Mouse (Mus musculus) lung, postnatal 36 days (tissue): ENCODE results near the gene Satb2.

Source experiments
- DNase-seq: peaks from one replicate; pipeline ENCODE4 v3.0.0; 2022; ENCODE audit warnings: mixed read lengths

The Satb2 gene

DNA sequence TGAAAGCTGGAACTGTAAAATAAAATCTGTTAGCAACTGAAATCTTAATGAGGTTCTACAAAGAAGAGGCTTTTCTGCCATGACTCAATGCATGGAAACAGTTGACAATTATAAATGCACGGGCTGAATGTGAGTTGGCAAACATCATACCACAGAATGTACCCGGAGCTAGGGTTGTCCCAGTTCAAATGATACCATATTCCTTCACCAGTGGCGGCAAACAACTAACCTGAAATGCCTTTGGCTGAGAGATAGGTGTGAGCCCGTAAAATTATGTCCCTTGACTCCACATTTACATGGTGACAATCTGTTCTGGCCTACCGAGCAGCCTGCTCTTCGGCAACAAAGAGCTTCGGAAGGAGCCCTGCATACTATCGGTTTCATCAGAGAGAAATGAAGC lies 58.0 kb downstream of the Satb2 start:
- DNase-seq: no peak

DNA sequence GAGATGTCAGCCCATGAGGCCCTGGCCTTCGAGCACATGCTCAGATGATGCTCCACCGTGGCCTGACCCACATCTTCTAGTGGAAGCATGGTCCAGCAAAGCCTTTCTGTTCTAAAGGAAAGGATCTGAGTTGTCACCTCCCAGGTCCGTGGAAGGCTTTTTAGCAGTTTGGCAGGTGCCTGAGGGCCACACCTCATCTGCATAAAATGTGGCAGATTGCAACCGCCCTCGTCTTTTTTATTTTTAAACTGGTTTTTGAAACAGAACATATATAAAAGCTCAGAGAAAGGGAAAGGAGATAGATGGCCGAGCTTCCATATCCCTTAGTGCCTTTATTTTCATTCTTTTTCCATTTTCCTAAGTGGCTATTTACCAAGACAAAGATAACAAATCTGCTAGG lies 64.2 kb downstream of the Satb2 start:
- DNase-seq: no peak

DNA sequence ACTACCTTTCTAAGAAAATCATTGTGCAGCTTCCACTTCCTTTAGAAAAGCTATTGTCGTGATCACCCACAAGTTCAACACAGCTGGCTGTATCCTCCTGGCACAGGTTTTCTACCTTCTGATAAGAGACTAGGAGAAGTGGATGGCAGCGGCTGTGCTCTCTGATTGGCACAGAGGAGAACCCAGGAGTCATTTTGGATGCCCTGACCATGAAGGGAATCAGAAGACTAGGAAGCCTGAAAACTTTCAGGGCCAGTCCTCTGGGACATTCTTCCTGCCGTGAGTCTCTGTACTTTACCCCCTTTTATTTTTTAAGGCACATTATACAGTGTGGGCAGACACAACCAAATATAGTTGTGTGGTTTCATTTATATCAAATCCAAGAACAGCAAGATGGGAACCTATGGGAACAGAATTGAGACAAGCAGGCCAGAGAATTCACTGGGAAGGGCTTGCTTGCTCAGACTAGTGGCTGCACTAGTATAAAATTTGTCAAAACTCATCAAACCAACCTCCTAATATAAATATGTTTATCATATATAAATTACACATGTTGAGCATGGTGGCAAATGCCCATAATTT lies 77.7 kb downstream of the Satb2 start:
- no peak for DNase-seq

DNA sequence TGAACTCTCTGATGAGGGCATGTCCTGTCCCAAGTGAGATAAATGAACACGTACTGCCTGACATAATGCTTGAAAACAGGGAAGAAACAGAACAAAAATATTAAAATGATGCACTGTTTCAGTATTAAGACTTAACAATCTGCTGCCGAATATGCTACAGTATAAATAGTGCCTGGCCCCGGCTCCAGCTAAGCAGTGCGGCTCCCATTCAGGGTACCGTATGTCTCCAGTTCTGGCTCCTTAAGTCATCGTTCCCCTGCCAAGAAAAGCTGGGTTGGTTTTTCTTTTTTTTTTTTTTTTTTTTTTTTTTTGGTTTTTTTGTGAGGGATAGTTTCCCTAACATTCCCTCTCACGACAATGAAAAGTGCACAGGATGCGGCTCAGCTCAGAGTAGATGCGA lies 78.3 kb downstream of the Satb2 start:
- DNase-seq: no peak

DNA sequence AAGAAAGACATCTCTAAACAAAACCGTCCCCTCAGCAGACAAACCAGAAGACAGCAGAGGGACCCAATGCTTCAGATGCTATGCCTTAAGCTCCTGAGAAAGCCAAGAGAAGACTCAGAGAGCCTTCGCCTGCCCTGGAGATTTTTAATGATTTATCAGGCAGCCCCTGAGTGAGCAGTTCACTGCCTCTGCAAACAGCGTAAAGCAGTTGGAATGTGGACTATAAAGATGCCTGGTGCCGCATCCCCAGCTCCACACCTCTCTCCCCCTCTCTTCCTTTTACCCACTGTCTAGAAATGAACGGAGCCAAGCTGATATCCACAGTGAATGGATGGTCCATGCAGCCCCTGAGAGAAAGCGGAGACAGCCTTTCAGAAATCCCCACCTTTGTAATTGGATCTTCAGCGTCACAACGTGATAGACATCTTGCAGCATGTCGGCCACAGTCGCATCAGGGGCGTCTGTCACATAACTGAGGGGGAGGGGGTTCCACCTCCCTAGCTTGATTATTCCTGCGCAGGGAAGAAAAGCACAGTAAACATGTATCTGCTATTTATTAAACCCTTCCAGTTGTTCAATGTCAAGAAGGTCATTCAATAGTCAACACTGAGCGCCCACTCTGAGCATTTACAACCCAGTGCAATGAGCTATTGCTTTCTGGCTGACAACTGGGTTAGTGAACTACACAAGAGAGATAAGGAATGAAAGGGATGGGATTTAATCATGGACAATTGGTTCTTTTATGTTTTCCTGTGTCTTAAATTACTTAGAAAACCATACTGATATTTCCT lies 79.6 kb downstream of the Satb2 start:
- no peak for DNase-seq

DNA sequence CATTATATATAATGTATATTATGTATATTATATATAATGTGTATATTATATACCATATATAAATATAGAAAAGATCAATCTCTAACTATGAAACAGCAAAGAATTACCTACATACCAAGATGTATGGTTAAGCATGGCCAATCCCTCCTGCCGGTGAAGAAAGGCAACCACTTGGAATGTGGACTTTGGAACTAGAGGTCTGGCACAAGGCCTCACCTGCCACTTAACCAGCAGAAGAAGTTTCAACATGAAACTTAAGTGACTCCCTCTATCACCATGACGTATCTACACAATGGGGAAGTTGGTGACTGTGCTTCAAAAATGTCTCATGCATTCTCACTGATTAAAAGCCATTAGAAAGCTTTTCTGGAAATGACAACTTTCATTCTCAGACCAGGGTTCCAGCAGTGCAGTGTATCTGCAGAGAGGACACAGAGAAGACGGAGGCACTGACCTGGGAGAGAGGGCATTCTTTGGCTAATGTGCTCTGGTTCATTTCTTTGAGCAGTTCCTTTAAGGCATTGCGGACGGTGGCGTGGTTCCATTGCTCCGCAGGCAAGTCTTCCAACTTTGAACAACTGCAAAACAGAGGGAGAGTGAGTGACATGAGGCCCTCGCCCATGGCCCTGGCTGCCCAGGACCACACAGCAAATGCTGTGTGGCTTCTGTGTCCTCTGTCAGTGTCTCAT lies 80.8 kb downstream of the Satb2 start:
- peak; percentile 76 for DNase-seq

DNA sequence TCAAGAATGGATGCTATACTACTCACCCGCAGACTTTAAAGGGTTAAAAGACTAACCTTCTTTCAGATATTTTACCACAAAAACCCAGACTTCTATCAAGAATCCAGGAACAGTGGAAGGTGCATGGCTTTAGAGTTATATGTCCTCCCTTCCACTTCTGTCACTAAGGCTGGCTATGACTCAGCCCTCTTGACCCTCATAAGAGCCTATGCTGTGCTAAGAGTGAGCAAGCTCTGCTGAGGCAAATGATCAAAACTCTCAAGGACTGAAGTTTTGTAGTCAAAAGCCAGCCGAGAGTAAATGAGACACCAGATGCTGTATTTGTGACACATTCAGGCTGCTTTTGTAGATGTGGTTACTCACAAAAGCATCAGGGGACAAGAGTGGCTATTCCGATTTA lies 81.8 kb downstream of the Satb2 start:
- DNase-seq: peak; percentile 83

DNA sequence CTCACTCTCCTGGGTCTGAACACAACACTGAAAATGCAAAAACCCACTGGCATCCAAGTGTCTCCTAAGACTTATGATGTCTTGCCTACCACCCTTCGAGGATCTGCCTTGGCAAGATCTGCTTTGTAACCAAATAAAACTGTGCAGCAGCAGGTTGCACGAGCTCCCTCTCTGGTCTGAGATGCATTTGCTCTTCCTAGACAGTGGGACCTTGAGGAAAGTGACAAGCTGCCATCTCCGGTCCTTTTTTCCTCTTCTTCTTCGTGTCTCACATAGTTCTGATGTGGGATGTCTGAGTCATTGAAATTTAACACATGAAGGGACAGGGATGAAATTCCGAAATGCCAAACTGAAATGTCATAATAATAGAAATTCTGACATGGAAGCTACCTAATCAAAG lies 85.7 kb downstream of the Satb2 start:
- no peak for DNase-seq

DNA sequence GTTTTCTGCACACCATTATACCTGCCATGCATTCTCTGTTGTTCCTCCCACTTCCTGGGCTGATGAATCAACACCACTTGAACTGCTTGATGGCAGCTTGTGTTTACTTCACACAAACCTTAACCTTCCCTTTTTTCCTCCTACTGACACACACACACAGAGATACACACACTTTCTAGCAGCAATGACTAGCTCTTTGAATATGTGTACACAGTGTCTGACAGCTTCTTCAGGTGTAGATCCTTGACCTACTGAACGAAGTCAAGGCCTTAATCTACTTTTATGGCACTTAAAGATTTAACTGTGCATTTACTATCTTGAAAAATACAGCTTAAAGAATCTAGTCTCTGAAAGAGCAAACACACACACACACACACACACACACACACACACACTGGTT lies 89.5 kb downstream of the Satb2 start:
- DNase-seq: no peak

DNA sequence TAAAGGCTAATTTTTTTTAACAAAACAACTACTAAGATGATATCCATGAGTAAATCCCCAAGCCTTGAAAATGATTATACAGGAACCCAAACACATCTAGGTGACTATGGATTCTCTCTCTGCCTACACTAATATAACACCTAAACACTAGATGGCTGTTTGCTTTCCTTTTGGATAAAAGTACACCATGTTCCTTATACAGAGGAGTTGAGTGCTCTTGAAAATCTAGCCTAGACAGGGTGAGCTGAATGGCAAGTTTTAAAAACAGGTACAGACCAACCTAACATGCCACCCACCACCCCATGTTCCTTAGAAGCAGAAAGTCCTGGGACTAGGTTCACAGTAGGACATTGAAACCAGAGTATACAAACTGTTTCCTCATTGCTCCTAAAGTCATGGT lies 90.9 kb downstream of the Satb2 start:
- no peak for DNase-seq

DNA sequence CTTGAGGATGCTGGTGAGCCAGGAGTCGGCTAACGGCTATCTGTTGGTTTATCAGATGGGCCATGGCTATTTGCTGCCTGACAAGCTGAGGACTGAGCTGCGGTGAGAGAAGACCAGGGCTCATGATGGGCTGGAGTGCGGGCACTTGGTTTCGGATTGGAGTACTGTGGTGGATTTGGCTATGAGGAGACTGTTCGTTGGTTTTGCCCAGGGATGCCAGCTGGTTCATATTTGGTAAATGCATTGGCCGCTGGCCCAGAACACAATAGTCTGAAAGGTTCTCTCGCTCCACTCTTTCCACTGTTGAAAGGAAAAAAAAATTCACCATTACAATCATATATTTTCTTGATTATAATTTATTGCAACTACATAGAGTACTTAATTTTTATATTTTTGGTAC lies 107.0 kb downstream of the Satb2 start:
- no peak for DNase-seq

DNA sequence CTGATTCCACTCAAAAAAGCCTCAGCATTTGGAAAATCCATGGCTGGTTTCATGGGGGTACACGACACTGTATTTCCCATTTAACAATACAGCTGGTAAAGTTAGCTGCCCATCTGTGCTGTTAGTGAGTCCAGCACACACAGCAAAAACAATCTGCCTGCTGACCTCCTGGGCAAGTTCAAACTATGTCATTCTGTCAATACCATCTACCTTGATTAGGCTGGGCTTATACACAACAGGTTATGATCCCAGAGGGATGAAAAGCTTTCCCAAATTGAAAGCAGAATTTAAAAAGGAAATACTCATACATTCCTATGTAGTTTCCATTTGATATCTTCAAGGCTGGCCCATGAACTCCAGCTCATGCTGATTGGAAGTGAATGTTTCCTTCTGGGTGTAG lies 113.2 kb downstream of the Satb2 start:
- DNase-seq: no peak

DNA sequence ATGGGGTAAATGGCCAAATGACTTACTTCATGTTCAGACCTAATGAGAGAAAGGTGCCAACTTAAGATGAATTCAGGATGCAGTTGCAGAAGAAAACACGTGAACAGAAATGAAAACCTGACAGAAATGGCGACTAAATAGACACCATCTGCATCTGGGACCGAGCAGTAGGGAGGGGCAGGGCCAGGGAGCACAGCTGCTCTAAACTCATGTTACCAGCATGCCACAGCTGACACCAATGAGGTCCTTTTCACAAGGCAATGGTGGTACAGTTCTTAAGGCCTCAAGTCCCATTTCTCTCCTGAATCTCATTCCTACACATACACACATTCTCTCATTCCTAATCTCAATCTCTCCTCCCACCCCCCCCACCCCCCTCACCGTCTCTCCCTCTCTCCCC lies 115.7 kb downstream of the Satb2 start:
- DNase-seq: no peak

DNA sequence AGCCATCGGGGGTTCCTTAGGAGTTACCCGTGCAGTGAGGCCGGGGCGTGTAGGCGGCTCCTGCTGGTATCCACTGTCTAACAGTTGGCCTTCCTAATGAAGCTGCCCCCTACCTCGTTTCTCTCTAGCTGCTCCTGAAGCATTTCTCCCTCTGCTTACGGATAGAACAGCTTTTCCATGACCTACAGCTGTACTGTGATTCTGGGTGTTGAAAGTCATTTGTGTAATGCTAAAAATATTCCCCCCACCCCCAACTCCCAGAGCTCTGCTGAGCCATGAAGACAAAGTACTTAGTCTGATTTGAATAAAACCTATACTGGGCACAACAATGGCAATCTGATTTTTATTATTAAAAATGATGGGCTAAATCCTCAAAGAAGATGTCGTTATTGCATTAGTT lies 121.2 kb downstream of the Satb2 start:
- DNase-seq: no peak

DNA sequence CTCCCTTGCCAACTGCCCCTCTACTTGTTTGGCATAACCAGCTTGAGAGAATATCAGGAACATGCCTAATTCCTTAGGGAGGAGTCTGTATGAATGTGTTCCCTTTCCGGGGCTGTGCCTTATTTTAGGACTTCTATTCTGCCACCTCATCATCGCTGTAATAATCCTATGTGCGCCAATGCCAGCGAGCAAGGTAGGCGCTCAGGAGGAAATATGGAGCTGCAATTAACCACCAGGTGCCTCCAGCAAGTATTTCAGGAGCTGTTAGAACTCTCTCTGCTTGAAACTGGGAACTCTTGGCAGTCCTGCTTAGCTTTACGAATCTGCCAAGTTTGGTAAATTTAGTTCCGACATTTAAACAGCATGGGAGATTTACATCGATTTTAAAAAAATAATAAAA lies 128.0 kb downstream of the Satb2 start:
- no peak for DNase-seq

DNA sequence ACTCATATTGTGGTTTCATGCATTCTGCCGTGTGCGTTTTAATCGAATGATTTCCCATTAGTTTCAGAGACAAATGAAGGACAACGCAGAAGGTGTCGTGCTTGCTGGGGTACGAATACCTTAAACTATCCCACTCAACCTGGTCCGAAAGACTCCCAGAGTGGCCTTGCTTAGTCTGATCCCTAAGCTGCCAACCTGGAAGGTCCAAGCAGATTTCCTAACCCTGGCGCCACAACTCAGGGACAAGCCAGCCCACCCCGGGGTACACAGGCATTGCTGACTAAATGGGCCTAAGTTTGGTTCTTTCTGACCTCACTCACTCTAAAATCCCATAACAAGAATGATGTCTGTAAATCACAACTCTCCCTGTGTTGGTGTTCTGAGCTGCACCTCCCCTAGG lies 132.1 kb downstream of the Satb2 start:
- no peak for DNase-seq

DNA sequence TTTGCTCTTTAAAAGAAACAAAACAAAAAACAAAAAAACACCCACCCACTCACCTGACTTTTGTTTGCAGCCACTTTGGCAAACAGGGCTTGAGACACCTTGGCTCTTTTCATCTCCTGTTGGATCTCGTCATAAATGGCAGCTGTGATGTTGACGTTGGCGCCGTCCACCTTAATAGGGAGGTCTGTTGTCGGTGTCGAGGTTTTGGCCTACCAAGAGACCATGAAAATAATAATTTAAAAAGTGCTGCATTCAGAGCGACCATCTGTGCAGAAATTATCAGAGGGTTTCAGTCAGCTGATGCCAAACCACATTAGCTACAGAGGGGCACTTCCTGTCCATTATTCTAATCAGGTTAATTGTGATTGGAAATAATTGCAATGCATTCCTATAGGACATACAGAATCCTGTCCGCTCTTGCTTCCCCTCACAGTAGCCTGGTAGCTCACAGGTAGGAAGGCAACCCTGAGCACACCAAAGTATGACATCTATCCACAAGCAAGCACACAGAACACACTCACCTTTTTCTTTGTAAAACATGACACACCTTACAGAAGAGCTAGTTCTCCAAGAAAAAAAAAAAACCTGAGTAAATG lies 132.8 kb downstream of the Satb2 start:
- no peak for DNase-seq

DNA sequence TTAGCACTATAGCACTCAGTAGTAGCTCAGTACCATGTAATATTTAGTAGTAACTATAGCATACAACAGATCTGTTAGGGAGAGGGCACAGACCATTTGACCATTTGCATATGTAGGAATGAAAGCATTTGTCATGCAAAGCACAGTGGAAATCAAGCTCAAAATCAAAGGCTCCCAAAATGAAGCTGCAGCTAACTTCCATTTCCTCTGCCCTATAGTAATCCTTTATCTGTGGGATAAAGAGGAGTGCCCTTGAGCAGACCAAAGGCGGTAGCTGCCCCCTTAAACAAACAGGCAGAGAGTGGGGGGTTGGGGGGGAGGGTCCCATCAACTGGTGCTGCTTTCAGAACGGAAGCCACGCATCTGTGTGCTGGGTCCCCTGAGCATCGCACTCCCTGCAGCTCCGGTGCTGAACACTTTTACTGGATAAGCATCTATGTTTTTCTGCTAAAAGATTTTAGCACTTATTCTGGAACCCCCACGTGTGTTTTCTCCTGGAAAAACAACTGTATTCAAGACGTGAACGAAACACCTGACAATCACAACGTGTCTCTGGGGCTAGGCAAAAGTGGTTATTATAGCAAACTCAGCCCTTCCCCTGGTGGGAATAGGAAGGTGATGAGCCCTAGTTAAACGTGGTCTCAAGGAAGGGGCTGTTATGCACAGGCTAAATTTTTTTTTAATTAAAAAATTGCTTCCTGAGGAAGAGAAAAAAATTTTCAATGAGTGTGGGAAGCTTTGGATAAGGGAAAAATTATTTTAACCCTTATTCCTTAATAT lies 133.7 kb downstream of the Satb2 start:
- no peak for DNase-seq

DNA sequence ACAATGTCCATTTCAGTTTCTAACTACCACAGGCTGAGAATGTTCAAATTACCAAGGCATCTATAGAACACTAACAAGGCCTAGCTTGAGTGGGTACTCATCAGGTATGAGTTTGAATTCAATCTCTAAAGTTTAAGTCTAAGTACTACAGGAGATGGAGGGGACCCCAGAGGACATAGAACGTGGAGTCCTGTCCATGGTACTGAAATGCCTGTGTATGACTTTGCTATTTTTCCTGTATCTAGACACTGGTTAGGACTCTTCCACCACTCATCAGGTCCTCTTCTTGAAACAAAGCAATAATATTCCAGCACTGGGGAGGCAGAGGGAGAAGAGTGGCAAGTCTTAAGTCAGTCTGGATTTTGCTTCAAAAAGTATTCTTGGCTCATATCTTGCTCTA lies 139.5 kb downstream of the Satb2 start:
- no peak for DNase-seq

DNA sequence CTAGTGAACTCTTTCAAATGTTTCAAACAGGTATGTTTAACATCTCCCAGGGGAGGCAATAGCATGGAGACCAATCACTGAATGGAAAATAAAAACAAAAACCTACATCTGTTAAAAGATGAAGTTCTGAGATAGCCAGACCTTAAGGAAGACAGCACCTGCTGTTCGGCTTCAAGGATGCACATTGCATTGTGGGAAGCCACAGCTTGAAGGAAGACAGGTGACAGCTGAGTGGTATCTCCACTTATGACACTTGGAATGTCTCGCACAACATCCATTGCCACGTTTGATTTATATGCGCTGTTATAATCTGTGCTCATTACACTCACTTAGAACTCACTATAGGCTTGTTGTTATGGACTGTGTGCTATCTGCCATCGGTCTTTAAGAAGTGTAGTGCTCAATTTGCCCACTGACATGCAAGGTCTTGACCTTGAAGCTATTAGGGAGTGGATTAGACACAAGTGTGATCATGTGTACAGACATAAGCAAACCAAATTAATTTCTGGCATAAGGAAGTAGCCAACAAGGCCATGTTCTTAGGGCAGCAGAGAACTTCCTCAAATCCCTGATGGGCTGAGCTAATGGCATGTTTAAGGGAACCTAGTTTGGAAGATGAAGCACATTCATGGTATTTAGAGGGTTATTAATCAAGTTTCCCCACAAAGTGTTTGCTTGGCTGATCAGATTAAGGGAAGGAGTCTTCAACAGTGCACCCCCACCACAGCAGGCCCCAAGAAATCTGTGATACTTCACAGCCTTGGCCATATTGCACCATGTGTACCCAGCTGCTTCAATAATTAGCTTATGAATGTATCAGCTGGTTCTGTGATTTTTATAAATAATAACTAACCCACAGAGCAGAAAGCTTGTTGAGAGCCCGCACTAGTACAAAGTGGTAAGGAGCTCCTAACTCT lies 144.2 kb downstream of the Satb2 start:
- no peak for DNase-seq

DNA sequence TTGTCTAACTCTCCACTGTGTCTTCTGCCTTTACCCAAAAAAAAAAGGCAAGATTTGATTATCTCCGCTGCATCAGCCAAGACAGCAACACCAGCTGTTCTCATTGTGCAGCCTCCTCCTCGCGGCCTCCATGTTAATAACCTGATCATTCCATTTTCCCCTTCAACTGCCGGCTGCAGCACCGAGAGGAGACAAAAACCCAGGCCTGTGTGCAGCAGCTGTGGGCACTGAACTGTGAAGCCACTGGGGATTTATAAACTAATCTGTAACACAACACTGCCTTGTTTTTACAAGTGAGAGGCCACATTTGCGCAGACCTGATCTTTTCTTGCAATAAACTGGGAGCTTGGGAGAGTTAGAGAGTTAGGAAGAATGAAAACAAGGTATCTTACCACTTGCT lies 145.1 kb downstream of the Satb2 start:
- DNase-seq: no peak

DNA sequence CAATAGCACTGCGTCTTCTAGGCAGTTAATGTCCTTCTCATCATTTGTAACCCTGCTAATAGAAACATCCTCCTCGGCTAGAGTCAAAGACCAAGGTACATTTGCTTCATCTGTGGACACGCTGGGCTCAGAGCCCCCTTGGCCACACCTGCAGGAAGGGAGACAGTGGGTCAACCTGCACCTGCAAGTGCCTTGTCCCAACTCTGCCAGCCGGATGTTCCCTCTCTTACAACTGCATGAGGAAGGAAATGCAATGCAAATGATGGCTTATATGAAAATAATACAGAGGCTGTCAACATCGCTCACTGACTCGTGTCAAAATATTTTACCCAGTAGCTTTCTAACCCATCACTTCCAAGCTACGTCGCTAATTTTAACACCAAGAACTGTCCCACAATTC lies 145.7 kb downstream of the Satb2 start:
- no peak for DNase-seq
